Mouse (Mus musculus): Measurements from ENCODE around the gene Wipf3.

DNA sequence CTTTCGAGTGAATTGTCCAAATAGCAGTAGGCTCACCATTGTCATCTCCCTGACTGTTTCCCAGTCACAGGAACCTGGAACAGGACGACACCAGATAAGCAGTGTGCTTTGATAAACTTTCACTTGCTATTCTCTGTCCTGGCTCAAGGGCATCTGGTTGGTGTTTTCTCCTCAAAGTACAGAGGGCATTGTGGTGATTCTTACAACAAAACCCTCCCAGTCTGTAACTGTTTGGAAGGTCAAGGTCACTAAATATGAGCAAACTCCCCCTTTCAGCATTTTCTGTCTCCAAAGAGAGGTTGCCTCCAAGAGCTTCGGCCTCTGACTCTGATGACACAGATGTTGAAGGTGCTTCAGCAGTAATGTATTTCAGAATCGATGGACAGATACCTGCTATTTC is 35.5 kb downstream of the Wipf3 start:
- no peak for TF ChIP-seq EP300 (IDR thresholded peaks at IDR 0.05)
- TF ChIP-seq CTCF (IDR thresholded peaks at IDR 0.05): no peak

Data from lung, postnatal 0 days (tissue).